Mouse (Mus musculus) hindbrain, embryonic 16.5 days (tissue): ENCODE measurements around the gene Hsd3b4. TPM values are rescaled to one million over a fixed set of nuclear protein-coding genes. Genes with fewer than 3 reads are reported as not detected.
"Not testable (repeated sequence)": the region's sequence is repeated elsewhere in the genome, so short reads cannot be mapped to it uniquely, and the experiment has no call there.

Experiments
- ATAC-seq: fragments of 200-750 bp; cut with Nextera tagmentation; 2 replicates; pipeline ENCODE4 v1.8.0; 2017; ENCODE audit warnings: moderate TSS enrichment, moderate library complexity
- H3K27ac ChIP-seq: fragments of 300-500 bp; sonication (generic); 2 replicates; pipeline ENCODE4 v1.5.1; 2014; ENCODE audit warnings: low read depth, mild to moderate bottlenecking, control low read depth, low read length, moderate library complexity
- H3K27me3 ChIP-seq: fragments of 300-500 bp; sonication (generic); replicated peaks from 2 replicates; pipeline ENCODE4 v1.6.1; 2014; ENCODE audit warnings: low read length; ENCODE audit not compliant: control insufficient read depth, insufficient read depth
- H3K36me3 ChIP-seq: fragments of 300-500 bp; sonication (generic); 2 replicates; pipeline ENCODE4 v1.6.1; 2014; ENCODE audit warnings: mild to moderate bottlenecking, low read length, moderate library complexity, mixed read lengths; ENCODE audit not compliant: control insufficient read depth, insufficient read depth
- H3K4me1 ChIP-seq: fragments of 300-500 bp; sonication (generic); 2 replicates; pipeline ENCODE4 v1.6.1; 2014; ENCODE audit warnings: low read depth, low read length; ENCODE audit not compliant: control insufficient read depth, insufficient read depth
- H3K4me2 ChIP-seq: fragments of 300-500 bp; sonication (generic); 2 replicates; pipeline ENCODE4 v1.6.1; 2014; ENCODE audit warnings: mild to moderate bottlenecking, low read length, control low read depth, moderate library complexity
- H3K4me3 ChIP-seq: fragments of 300-500 bp; sonication (generic); 2 replicates; pipeline ENCODE4 v1.5.1; 2014; ENCODE audit warnings: mild to moderate bottlenecking, low read length, control low read depth, moderate library complexity
- H3K9ac ChIP-seq: fragments of 300-500 bp; sonication (generic); 2 replicates; pipeline ENCODE4 v1.6.1; 2014; ENCODE audit warnings: low read depth, mild to moderate bottlenecking, control low read depth, low read length, moderate library complexity
- H3K9me3 ChIP-seq: fragments of 300-500 bp; sonication (generic); 2 replicates; pipeline ENCODE4 v1.6.1; 2014; ENCODE audit warnings: mild to moderate bottlenecking, low read length, moderate library complexity; ENCODE audit not compliant: control insufficient read depth
- WGBS: fragments of 180-500 bp; shearing (Covaris S2); extraction: QIAGEN DNeasy Blood & Tissue Kit; methylation state at CpG from one replicate; pipeline ENCODE4 v1.1.7; 2014; 5-methylcytosine and 5-hydroxymethylcytosine counted together
- polyA plus RNA-seq: library from polyadenylated mRNA; unstranded; fragments of >200 nt; fragmentation: Nextera tagmentation; extraction: Ambion mirVana; gene quantifications from 2 replicates; pipeline ENCODE4 v1.2.1, GENCODE M21; 2015

Hsd3b4 gene
- polyA plus RNA-seq, 1 experiment from 2014 or later, result not detected

DNA sequence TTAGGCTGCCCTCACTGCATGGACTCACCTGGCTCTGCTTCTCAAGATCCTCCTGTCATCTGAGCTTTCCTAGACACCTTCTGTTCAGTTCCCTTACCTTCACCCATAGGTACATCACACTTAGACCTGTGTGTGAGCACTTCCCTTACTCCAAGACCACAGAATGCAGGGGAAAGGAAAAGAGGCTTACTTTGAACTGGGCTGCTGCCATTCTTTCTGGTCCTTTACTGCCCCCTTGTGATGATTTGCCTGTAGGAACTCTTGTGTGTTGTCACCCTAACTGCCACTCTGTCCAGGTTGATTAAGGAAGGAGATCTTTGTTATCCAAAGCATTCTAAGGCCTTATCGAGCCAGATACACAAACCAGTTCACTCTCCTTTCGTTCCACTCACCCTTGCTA lies 13.6 kb downstream of the Hsd3b4 start:
- not testable (repeated sequence) for H3K9me3 ChIP-seq, H3K27me3 ChIP-seq, H3K4me1 ChIP-seq, H3K9ac ChIP-seq, H3K4me3 ChIP-seq, H3K27ac ChIP-seq, H3K4me2 ChIP-seq, H3K36me3 ChIP-seq
- no CpG with 5 or more reads among the region's 2 CpGs for WGBS
- ATAC-seq, result peak; percentile 71

DNA sequence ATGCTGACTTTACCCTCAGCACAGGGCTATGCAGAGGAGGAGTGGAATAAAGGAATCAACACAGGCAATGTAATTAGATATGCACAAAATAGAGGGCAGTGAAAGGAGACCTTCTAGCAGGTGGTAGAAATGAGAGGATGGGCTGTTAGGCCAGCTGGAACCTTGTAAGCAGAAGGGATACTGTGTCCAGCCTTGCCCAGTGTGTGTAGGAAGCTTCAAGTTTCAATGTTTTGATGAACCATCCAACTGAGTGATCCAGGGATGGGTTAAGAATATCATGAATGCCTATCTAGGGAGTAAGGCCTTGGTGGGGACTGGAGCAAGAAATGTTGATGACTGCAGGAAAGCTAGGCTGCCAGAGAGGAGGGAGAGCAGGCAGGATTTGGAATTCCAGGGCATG lies 15.3 kb downstream of the Hsd3b4 start:
- not testable (repeated sequence) for H3K9me3 ChIP-seq, H3K9ac ChIP-seq, H3K27me3 ChIP-seq, ATAC-seq, H3K4me3 ChIP-seq, H3K4me1 ChIP-seq, H3K36me3 ChIP-seq, H3K4me2 ChIP-seq, H3K27ac ChIP-seq

GRCm38 (mm10) chr3:98494184-98494583 lies 16.1 kb downstream of the Hsd3b4 start:
- not testable (repeated sequence) for H3K9ac ChIP-seq, H3K27me3 ChIP-seq, ATAC-seq, H3K36me3 ChIP-seq, H3K4me3 ChIP-seq, H3K4me2 ChIP-seq, H3K9me3 ChIP-seq, H3K27ac ChIP-seq, H3K4me1 ChIP-seq

DNA sequence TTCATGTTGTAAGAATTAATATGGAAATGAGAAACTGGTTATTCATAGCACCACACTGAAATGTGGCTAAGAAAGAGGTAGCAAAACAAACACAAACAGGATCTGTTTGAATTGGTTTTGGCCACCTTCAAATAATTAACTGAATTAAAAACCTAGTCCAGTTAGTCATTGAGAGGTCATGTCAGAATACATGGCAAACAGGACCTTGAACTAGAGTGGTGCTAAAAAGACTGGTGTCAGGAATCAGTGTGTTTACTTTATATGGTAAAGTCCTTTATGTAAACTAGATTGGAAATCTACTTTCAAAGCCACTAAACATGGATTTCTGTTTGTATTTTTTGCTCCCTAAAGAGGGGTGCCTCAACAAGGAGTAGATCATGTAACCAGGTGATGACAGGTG lies 38.8 kb downstream of the Hsd3b4 start:
- not testable (repeated sequence) for ATAC-seq, H3K9ac ChIP-seq, H3K9me3 ChIP-seq, H3K4me2 ChIP-seq, H3K36me3 ChIP-seq, H3K27ac ChIP-seq, H3K4me1 ChIP-seq, H3K4me3 ChIP-seq, H3K27me3 ChIP-seq

DNA sequence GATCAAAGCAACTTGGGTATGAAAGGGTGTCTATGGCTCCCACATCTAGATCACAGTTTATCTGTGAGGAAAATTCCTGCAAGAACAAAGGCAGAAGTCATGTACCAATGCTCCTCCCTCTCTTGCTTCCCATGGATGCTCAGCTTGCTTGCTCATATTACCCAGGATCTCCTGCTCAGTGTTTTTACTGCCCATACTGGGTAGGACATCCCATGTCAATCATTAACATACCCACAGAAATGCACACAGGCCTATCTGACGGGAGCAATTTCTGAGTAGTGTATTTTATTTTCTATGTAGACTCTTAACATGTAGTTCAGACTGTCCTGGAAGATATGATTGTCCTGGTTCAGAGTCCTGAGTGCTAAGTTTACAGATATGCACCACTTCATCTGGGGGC lies 39.3 kb downstream of the Hsd3b4 start:
- H3K4me2 ChIP-seq, H3K9ac ChIP-seq, H3K4me1 ChIP-seq, H3K36me3 ChIP-seq, H3K27me3 ChIP-seq, H3K9me3 ChIP-seq, H3K27ac ChIP-seq, ATAC-seq, H3K4me3 ChIP-seq: not testable (repeated sequence)
- WGBS, result no CpG with 5 or more reads among the region's 1 CpGs

DNA sequence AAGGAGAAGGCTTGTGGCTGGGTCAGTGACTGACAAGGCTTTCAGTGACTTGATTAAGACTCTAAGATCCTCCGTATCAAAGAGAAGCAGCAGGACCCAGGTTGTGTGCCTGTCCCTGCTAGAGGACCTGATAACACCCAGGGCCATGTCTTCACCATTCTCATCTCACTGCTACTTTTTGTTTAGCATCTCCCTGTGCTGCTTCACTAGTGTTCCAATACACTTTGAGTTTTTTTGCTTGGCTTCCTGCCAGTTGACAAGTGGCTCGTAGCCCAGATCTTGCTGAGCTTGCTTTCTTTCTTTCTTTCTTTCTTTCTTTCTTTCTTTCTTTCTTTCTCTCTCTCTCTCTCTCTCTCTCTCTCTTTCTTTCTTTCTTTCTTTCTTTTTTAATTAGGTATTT lies 41.0 kb downstream of the Hsd3b4 start:
- ATAC-seq, result peak; percentile 58; the same call in 1 of the 2 replicates
- H3K9me3 ChIP-seq, H3K9ac ChIP-seq, H3K4me3 ChIP-seq, H3K27ac ChIP-seq, H3K36me3 ChIP-seq, H3K4me1 ChIP-seq, H3K27me3 ChIP-seq, H3K4me2 ChIP-seq: not testable (repeated sequence)
- 21% methylated on average over 1 of the region's 2 CpGs for WGBS

DNA sequence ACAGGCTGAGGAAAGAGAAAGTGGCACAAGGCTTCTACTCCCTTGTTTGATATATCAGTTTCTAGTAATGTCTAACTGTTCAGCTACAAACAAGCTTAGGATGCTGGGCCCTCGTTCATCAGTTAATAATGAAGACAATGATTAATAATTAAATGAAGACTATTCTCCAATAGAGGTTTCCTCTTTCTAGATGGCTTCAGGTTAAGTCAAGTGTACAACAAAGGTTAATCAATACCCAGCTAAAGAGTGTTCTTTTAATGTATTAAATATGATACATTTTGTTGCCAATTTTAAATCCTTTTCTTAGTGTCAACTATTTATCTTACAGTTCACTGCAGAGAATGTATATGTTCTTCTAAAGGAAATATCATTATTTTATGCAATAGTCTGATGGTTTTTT lies 53.3 kb downstream of the Hsd3b4 start, which contains the start of gene Gm4450:
TSS of gene Gm4450 (minus strand) at position 101 of the 400 bp plus-strand sequence.
- not testable (repeated sequence) for H3K27me3 ChIP-seq, H3K4me3 ChIP-seq, ATAC-seq, H3K9me3 ChIP-seq, H3K4me1 ChIP-seq, H3K9ac ChIP-seq, H3K27ac ChIP-seq, H3K36me3 ChIP-seq, H3K4me2 ChIP-seq
- no CpG with 5 or more reads among the region's 1 CpGs for WGBS

GRCm38 (mm10) chr3:98453786-98454185 lies 56.5 kb downstream of the Hsd3b4 start:
- H3K27me3 ChIP-seq, ATAC-seq, H3K4me2 ChIP-seq, H3K9me3 ChIP-seq, H3K36me3 ChIP-seq, H3K4me3 ChIP-seq, H3K4me1 ChIP-seq, H3K27ac ChIP-seq, H3K9ac ChIP-seq: not testable (repeated sequence)
- WGBS, result 37% methylated on average over 4 of the region's 5 CpGs

Other genes starting within 250 kb of the Hsd3b4 start
- 24.8 and 29.7 TPM in 2 replicates for gene Hmgcs2, start 230.1 kb downstream of the Hsd3b4 start, polyA plus RNA-seq
- 197 and 219 TPM in 2 replicates for gene Phgdh, start 170.5 kb downstream of the Hsd3b4 start, polyA plus RNA-seq
- 14.4 and 15.1 TPM in 2 replicates for gene Zfp697, start 128.1 kb downstream of the Hsd3b4 start, polyA plus RNA-seq
- gene Gm4450, start 53.4 kb downstream of the Hsd3b4 start, polyA plus RNA-seq, result 0.19 TPM in 1 of 2 replicates, not detected in the other
- not detected in 2 replicates for gene Gm10681, start 78.3 kb upstream of the Hsd3b4 start, polyA plus RNA-seq
- not detected in 2 replicates for gene Hsd3b5, start 119.7 kb upstream of the Hsd3b4 start, polyA plus RNA-seq
- not detected in 2 replicates for gene Hsd3b2, start 214.0 kb upstream of the Hsd3b4 start, polyA plus RNA-seq